Mouse (Mus musculus): ENCODE measurements at regions not wholly inside any gene's neighbourhood (a gene's known extent, or its start where the extent isn't known, plus 50 kb on each side); places are given as distances from the start of the nearest gene placed in this dataset.

DNA sequence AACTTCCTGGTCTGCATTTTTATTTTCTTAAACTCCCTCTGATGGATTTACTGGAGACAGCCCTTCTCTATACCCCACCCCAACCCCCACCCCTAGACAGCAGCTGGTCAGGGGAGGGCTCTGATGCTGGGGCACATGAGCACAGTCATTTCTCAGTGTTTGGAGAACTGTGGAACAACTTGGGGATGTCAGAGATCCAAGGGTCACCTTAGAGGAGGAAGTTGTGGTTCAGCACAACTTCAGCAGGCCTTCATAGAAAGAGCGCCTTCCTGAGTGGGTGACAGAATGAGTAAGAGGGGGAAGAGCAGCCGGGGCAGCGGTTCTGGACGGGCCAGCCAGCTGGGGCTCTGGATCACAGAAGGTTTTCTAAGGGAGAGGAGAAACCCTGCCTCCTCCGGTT is 298.2 kb upstream of the Stt3b start:
- Histone ChIP-seq H3K4me1 (peaks cover 13% of the 10 kb centered on the region; the same call in 1 of the 2 replicates), H3K4me2 (replicated peaks) (no peak overlapping the region), H3K27ac (replicated peaks) (no peak overlapping the region), H3K9me3 (no peaks in the 10 kb centered on the region), H3K36me3 (no peaks in the 10 kb centered on the region), H3K9ac (replicated peaks) (no peak overlapping the region), H3K27me3 (no peaks in the 10 kb centered on the region), H3K4me3 (no peak overlapping the region)
- WGBS, result 98% methylated on average over 5 of the region's 5 CpGs
- ATAC-seq (replicated peaks), result no peak

DNA sequence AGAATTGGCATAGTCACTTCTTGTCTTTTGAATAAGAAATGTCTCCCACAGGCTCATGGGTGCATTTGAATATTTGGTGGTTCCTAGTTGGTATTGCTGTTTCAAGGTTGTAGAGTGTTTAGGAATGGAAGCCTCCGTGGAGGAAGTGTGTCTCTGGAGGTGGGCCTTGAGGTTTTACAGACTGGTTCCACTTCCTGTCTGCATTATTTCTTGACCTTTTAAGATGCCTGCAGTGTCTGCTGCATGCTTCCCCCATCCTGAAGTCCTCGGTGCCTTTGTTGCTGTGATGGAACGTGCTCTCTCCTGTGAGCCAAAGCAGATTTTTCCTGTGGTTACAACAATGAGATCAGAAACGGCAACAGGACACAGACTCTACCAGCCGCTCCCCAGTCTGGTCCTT is 299.4 kb upstream of the Gadl1 start:
- WGBS, result 94% methylated on average over 5 of the region's 5 CpGs
- Histone ChIP-seq H3K27me3 (no peaks in the 10 kb centered on the region), H3K4me3 (no peak overlapping the region), H3K36me3 (no peaks in the 10 kb centered on the region), H3K4me2 (replicated peaks) (no peak overlapping the region), H3K4me1 (peaks cover 4% of the 10 kb centered on the region; the same call in 1 of the 2 replicates), H3K9me3 (no peaks in the 10 kb centered on the region), H3K9ac (replicated peaks) (no peak overlapping the region), H3K27ac (replicated peaks) (no peak overlapping the region)
- ATAC-seq (replicated peaks), result no peak

- Histone ChIP-seq H3K9me3 (no peaks in the 10 kb centered on the region), H3K4me2 (replicated peaks) (no peak overlapping the region), H3K4me3 (no peak overlapping the region), H3K27ac (replicated peaks) (no peak overlapping the region), H3K9ac (replicated peaks) (no peak overlapping the region), H3K36me3 (no peaks in the 10 kb centered on the region), H3K27me3 (no peaks in the 10 kb centered on the region), H3K4me1 (no peaks in the 10 kb centered on the region)
- WGBS, result 85% methylated on average over 5 of the region's 5 CpGs
- ATAC-seq (replicated peaks), result no peak
Measured at GRCm38 (mm10) chr9:115611713-115612112, 297.5 kb upstream of the Gadl1 start.

DNA sequence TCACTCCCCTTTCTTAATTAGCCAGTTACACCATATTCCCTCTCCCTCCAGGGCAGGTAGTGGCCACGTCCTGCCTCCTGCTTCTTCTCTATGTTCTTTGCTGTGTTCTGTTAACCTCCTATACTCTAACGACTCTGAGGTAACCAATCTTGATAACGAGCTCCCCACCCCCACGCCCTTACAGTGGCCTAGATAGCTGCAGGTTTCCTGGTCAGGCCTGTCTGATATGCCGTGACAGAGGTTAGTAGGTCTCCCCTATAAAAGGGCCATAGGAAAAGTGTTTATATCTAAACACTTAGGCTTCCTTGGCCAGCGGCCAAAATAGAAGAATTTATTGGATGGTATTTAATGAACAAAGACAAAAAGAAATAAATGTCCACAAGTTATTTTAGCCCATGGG is 296.3 kb upstream of the Gadl1 start:
- Histone ChIP-seq H3K4me3 (no peak overlapping the region), H3K4me1 (no peaks in the 10 kb centered on the region), H3K36me3 (no peaks in the 10 kb centered on the region), H3K27me3 (no peaks in the 10 kb centered on the region), H3K4me2 (replicated peaks) (no peak overlapping the region), H3K9me3 (no peaks in the 10 kb centered on the region), H3K9ac (replicated peaks) (no peak overlapping the region), H3K27ac (replicated peaks) (no peak overlapping the region)
- 61% methylated on average over 6 of the region's 6 CpGs for WGBS
- no peak for ATAC-seq (replicated peaks)

GRCm38 (mm10) chr9:115614007-115614406 is 295.2 kb upstream of the Gadl1 start:
- Histone ChIP-seq H3K9me3 (no peaks in the 10 kb centered on the region), H3K36me3 (no peaks in the 10 kb centered on the region), H3K4me2 (replicated peaks) (no peak overlapping the region), H3K27me3 (no peaks in the 10 kb centered on the region), H3K4me1 (no peaks in the 10 kb centered on the region), H3K9ac (replicated peaks) (no peak overlapping the region), H3K27ac (replicated peaks) (no peak overlapping the region), H3K4me3 (no peak overlapping the region)
- 50% methylated on average over 2 of the region's 2 CpGs for WGBS
- no peak for ATAC-seq (replicated peaks)

DNA sequence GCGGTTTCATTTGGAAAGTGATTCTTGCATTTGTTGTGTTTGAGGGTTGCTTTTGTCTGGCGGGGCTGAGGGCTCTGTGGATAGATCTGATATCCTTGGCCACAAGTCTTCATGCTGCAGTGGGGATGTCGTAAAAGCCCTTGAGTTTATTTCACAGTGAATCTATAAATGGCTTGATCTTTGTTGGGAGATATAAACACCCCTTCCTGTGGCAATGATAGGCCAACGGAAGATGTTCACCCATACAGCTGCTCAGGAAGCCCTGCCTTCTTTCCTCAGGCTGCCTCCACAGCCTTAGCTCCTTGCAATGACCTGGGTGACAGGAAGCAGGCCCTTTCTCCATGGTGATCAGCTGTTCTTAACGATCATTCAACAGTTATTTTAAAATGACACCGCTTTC is 291.3 kb upstream of the Gadl1 start:
- no peak for ATAC-seq (replicated peaks)
- no peak overlapping the region for H3K4me3 ChIP-seq
- no peak overlapping the region for H3K27ac ChIP-seq (replicated peaks)
- H3K9me3 ChIP-seq, result no peaks in the 10 kb centered on the region
- H3K4me1 ChIP-seq, result no peaks in the 10 kb centered on the region
- no peaks in the 10 kb centered on the region for H3K27me3 ChIP-seq
- no peaks in the 10 kb centered on the region for H3K36me3 ChIP-seq
- no peak overlapping the region for H3K4me2 ChIP-seq (replicated peaks)
- WGBS, result 90% methylated on average over 6 of the region's 6 CpGs
- H3K9ac ChIP-seq (replicated peaks), result no peak overlapping the region

DNA sequence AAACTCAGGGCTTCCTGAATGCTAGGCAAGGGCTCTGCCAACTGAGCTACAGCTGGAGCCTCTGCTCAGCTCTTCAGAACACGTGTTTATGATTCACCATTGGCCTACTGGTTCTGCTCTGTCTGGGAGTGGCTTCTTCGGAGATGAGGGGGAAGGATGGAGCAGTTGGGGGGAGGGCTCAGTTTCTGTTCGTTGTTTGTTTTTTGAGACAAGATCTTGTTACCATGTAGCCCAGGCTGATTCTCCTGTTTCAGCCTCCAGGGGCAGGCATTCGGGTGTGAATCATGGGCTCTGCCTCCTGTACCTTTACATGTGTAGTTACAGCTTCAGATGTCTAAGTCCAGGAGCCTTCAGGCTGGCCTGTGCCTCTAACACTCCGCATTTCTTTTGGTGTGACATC is 285.3 kb upstream of the Gadl1 start:
- Histone ChIP-seq H3K9me3 (no peaks in the 10 kb centered on the region), H3K27me3 (no peaks in the 10 kb centered on the region), H3K36me3 (no peaks in the 10 kb centered on the region), H3K4me1 (no peaks in the 10 kb centered on the region), H3K4me3 (no peak overlapping the region), H3K4me2 (replicated peaks) (no peak overlapping the region), H3K27ac (replicated peaks) (no peak overlapping the region), H3K9ac (replicated peaks) (no peak overlapping the region)
- ATAC-seq (replicated peaks), result no peak
- 68% methylated on average over 5 of the region's 5 CpGs for WGBS

DNA sequence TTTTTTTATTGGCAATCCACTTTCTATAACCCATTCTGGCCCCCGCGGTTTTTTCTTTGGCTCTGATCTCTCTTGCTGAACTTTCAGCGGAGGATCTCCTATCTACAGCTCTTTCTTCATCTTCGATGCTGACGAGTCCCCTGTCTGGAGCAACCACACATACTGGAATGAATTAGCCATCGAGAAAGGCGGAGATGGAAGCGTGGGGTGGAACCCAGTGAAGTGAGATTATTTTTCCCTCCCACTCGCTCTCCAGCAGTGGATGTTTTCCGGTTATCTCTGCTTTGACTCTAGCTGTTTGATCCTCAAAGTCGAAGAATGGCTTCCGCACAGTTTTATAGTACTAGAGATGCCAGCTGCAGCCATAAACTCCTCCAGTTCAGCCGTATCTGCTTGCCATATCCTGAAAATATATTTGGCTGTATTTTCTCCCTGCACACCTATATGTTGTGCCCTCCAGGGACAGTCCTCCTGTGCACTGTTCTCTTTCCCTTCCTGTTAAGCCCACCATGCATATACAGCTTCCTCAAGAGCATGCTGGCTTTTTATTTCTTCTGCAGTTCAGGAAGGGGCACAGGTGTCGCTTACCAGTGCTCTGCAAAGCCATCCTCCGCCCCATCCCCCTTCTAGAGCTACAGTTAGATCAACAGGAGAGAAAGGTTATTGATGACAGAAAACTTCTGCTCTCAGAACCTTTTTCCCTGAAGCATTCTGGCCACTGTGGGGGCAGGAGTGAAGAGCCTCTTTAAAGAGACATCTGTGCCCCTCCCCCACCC is 284.3 kb upstream of the Gadl1 start:
- H3K27me3 ChIP-seq, result no peaks in the 10 kb centered on the region
- H3K36me3 ChIP-seq, result no peaks in the 10 kb centered on the region
- no peak overlapping the region for H3K4me2 ChIP-seq (replicated peaks)
- 89% methylated on average over 15 of the region's 15 CpGs for WGBS
- no peak overlapping the region for H3K9ac ChIP-seq (replicated peaks)
- no peaks in the 10 kb centered on the region for H3K4me1 ChIP-seq
- H3K27ac ChIP-seq (replicated peaks), result no peak overlapping the region
- no peaks in the 10 kb centered on the region for H3K9me3 ChIP-seq
- ATAC-seq (replicated peaks), result no peak
- no peak overlapping the region for H3K4me3 ChIP-seq

DNA sequence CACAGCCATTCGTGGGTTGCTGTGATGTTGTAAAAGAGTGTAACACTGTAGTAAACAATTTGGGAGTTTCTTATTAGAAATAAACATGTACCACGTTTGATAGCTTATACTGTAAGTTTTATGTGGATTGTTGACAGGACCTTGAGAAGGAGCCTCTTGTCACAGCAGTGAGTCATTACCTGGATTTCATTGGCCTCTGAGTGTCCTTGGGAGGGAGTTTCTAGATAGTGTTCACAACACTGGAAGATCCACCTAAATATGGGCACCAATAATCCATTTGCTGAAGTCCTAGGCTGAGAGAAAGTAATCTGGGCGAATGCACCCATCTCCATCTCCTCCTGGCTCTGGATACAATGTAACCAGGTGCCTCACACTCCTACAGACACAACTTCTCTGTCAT is 281.7 kb upstream of the Gadl1 start:
- Histone ChIP-seq H3K4me3 (no peak overlapping the region), H3K4me1 (no peaks in the 10 kb centered on the region), H3K9ac (replicated peaks) (no peak overlapping the region), H3K27ac (replicated peaks) (no peak overlapping the region), H3K36me3 (no peaks in the 10 kb centered on the region), H3K9me3 (no peaks in the 10 kb centered on the region), H3K27me3 (no peaks in the 10 kb centered on the region), H3K4me2 (replicated peaks) (no peak overlapping the region)
- 86% methylated on average over 3 of the region's 3 CpGs for WGBS
- no peak for ATAC-seq (replicated peaks)

- WGBS, result 81% methylated on average over 6 of the region's 6 CpGs
- no peak for ATAC-seq (replicated peaks)
Measured at GRCm38 (mm10) chr9:115637114-115637513, 272.1 kb upstream of the Gadl1 start.

DNA sequence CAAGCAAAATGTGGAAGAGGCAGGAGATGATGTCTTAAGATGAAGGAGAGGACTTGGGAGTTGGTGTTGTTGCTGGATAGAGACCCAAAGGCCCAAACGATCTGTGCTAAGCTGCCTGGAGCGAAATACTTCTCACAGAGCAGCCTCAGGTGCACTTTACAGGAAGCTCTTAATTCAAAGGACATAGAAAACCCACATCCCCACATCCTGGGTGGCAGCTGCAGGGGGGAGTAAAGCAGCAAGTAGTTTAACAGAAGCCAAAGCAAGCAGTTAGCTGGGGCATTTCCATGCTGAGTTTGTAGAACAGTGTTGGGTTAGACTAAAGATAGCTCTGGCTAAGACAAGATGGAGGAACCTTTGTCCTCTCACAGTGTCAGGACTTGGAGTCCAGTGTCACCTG is 268.5 kb upstream of the Gadl1 start:
- no peaks in the 10 kb centered on the region for H3K4me1 ChIP-seq
- H3K4me3 ChIP-seq, result no peak overlapping the region
- no peaks in the 10 kb centered on the region for H3K27me3 ChIP-seq
- H3K27ac ChIP-seq (replicated peaks), result no peak overlapping the region
- ATAC-seq (replicated peaks), result no peak
- H3K36me3 ChIP-seq, result no peaks in the 10 kb centered on the region
- no peak overlapping the region for H3K9ac ChIP-seq (replicated peaks)
- H3K9me3 ChIP-seq, result no peaks in the 10 kb centered on the region
- no peak overlapping the region for H3K4me2 ChIP-seq (replicated peaks)
- WGBS, result 87% methylated on average over 2 of the region's 2 CpGs

More at GRCm38 (mm10) chr9:115637114-115637513, 272.1 kb upstream of the Gadl1 start:
- no peak overlapping the region for H3K27ac ChIP-seq (replicated peaks)
- H3K36me3 ChIP-seq, result no peaks in the 10 kb centered on the region
- no peaks in the 10 kb centered on the region for H3K9me3 ChIP-seq
- H3K27me3 ChIP-seq, result no peaks in the 10 kb centered on the region
- H3K4me3 ChIP-seq, result no peak overlapping the region
- H3K4me2 ChIP-seq (replicated peaks), result no peak overlapping the region
- H3K4me1 ChIP-seq, result no peaks in the 10 kb centered on the region
- no peak overlapping the region for H3K9ac ChIP-seq (replicated peaks)

GRCm38 (mm10) chr9:115642032-115642431 is 267.2 kb upstream of the Gadl1 start:
- no peaks in the 10 kb centered on the region for H3K36me3 ChIP-seq
- no peak overlapping the region for H3K27ac ChIP-seq (replicated peaks)
- no peak for ATAC-seq (replicated peaks)
- H3K4me3 ChIP-seq, result no peak overlapping the region
- no peak overlapping the region for H3K4me2 ChIP-seq (replicated peaks)
- WGBS, result 55% methylated on average over 4 of the region's 4 CpGs
- H3K9ac ChIP-seq (replicated peaks), result no peak overlapping the region
- H3K4me1 ChIP-seq, result no peaks in the 10 kb centered on the region
- no peaks in the 10 kb centered on the region for H3K9me3 ChIP-seq
- H3K27me3 ChIP-seq, result no peaks in the 10 kb centered on the region

DNA sequence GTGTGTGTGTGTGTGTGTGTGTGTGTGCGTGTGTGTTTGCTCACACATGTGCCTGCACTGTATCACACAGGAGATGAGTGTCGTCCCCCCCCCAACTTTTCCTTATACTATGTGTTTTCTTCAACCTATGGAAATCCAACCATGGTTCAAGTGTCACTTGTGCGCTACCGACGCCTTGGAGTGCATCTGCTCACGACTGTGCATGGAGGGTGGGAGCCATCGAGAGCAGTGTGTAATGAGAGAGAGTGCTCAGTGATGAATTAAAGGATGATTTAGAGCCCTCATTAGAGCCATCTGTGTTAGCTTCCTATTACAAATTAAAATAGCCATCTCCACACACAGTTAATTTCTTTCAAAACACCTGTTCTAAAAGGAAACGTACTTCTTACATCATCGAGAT is 264.3 kb upstream of the Gadl1 start:
- H3K9ac ChIP-seq (replicated peaks), result no peak overlapping the region
- no peak overlapping the region for H3K4me2 ChIP-seq (replicated peaks)
- WGBS, result 70% methylated on average over 9 of the region's 9 CpGs
- 0 out of 2 replicates have a peak, but pooled peaks have one; percentile 53 for ATAC-seq (replicated peaks)
- H3K36me3 ChIP-seq, result no peaks in the 10 kb centered on the region
- no peaks in the 10 kb centered on the region for H3K9me3 ChIP-seq
- no peak overlapping the region for H3K4me3 ChIP-seq
- H3K4me1 ChIP-seq, result no peaks in the 10 kb centered on the region
- no peak overlapping the region for H3K27ac ChIP-seq (replicated peaks)
- H3K27me3 ChIP-seq, result no peaks in the 10 kb centered on the region
